Mouse (Mus musculus): ENCODE data around the gene Rras2.

The Rras2 gene

GRCm38 (mm10) chr7:114115961-114116360 is 1.6 kb downstream of the Rras2 start:
- DNase-seq (ENCODE audit: extremely low read depth, insufficient read length, low spot score) = no peak

- no peak for DNase-seq (ENCODE audit: extremely low read depth, insufficient read length, low spot score)
Measured at GRCm38 (mm10) chr7:114114976-114115375, 2.6 kb downstream of the Rras2 start.

GRCm38 (mm10) chr7:114114284-114114683 is 3.3 kb downstream of the Rras2 start:
- no peak for DNase-seq (ENCODE audit: extremely low read depth, insufficient read length, low spot score)

GRCm38 (mm10) chr7:114110500-114110899 is 7.1 kb downstream of the Rras2 start:
- no peak for DNase-seq (ENCODE audit: extremely low read depth, insufficient read length, low spot score)

- no peak for DNase-seq (ENCODE audit: extremely low read depth, insufficient read length, low spot score)
Measured at GRCm38 (mm10) chr7:114105886-114106285, 11.7 kb downstream of the Rras2 start.

GRCm38 (mm10) chr7:114103629-114104347 is 13.8 kb downstream of the Rras2 start:
- no peak for DNase-seq (ENCODE audit: extremely low read depth, insufficient read length, low spot score)

- DNase-seq (ENCODE audit: extremely low read depth, insufficient read length, low spot score) = no peak
Measured at GRCm38 (mm10) chr7:114103152-114103551, 14.4 kb downstream of the Rras2 start.

GRCm38 (mm10) chr7:114102609-114103008 is 15.0 kb downstream of the Rras2 start:
- DNase-seq (ENCODE audit: extremely low read depth, insufficient read length, low spot score) = no peak

GRCm38 (mm10) chr7:114101412-114101811 is 16.2 kb downstream of the Rras2 start:
- DNase-seq (ENCODE audit: extremely low read depth, insufficient read length, low spot score) = no peak

GRCm38 (mm10) chr7:114093548-114094174 is 23.9 kb downstream of the Rras2 start:
- no peak for DNase-seq (ENCODE audit: extremely low read depth, insufficient read length, low spot score)

GRCm38 (mm10) chr7:114090892-114091545 is 26.6 kb downstream of the Rras2 start:
- DNase-seq (ENCODE audit: extremely low read depth, insufficient read length, low spot score) = no peak

- DNase-seq (ENCODE audit: extremely low read depth, insufficient read length, low spot score) = peak; percentile 28
Measured at GRCm38 (mm10) chr7:114090231-114090630, 27.4 kb downstream of the Rras2 start.

- no peak for DNase-seq (ENCODE audit: extremely low read depth, insufficient read length, low spot score)
Measured at GRCm38 (mm10) chr7:114088918-114089317, 28.7 kb downstream of the Rras2 start.

GRCm38 (mm10) chr7:114087986-114088385 is 29.6 kb downstream of the Rras2 start:
- no peak for DNase-seq (ENCODE audit: extremely low read depth, insufficient read length, low spot score)

GRCm38 (mm10) chr7:114087341-114087740 is 30.2 kb downstream of the Rras2 start:
- DNase-seq (ENCODE audit: extremely low read depth, insufficient read length, low spot score) = no peak

GRCm38 (mm10) chr7:114086021-114086710 is 31.4 kb downstream of the Rras2 start:
- DNase-seq (ENCODE audit: extremely low read depth, insufficient read length, low spot score) = no peak

- DNase-seq (ENCODE audit: extremely low read depth, insufficient read length, low spot score) = no peak
Measured at GRCm38 (mm10) chr7:114083760-114084159, 33.8 kb downstream of the Rras2 start.

- DNase-seq (ENCODE audit: extremely low read depth, insufficient read length, low spot score) = no peak
Measured at GRCm38 (mm10) chr7:114083088-114083487, 34.5 kb downstream of the Rras2 start.

- DNase-seq (ENCODE audit: extremely low read depth, insufficient read length, low spot score) = no peak
Measured at GRCm38 (mm10) chr7:114081633-114082420, 35.8 kb downstream of the Rras2 start.

- no peak for DNase-seq (ENCODE audit: extremely low read depth, insufficient read length, low spot score)
Measured at GRCm38 (mm10) chr7:114080250-114080649, 37.3 kb downstream of the Rras2 start.

All from 3134 (cell line).